Mouse (Mus musculus) liver, embryonic 13.5 days (tissue): ENCODE results near the gene Mrpl1. TPM values are rescaled to one million over a fixed set of nuclear protein-coding genes. Genes with fewer than 3 reads are reported as not detected.

Experiments used
- ATAC-seq: fragments of 200-750 bp; cut with Nextera tagmentation; 2 replicates; pipeline ENCODE4 v1.8.0; 2017; ENCODE audit warnings: low read depth, mild to moderate bottlenecking, moderate number of reproducible peaks, moderate library complexity
- DNase-seq: peaks from one replicate; pipeline ENCODE4 v3.0.0; 2022
- H3K27ac ChIP-seq: fragments of 300-500 bp; sonication (generic); 2 replicates; pipeline ENCODE4 v1.5.1; 2015; ENCODE audit warnings: moderate library complexity, mild to moderate bottlenecking, inconsistent platforms
- H3K27me3 ChIP-seq: fragments of 300-500 bp; sonication (generic); 2 replicates; pipeline ENCODE4 v1.6.1; 2015; ENCODE audit warnings: mild to moderate bottlenecking, inconsistent platforms
- H3K36me3 ChIP-seq: fragments of 300-500 bp; sonication (generic); 2 replicates; pipeline ENCODE4 v1.6.1; 2015; ENCODE audit warnings: mild to moderate bottlenecking, inconsistent platforms
- H3K4me1 ChIP-seq: fragments of 300-500 bp; sonication (generic); replicated peaks from 2 replicates; pipeline ENCODE4 v1.6.1; 2015; ENCODE audit warnings: inconsistent platforms
- H3K4me2 ChIP-seq: fragments of 300-500 bp; sonication (generic); 2 replicates; pipeline ENCODE4 v1.6.1; 2015; ENCODE audit warnings: inconsistent platforms, mild to moderate bottlenecking, moderate library complexity
- H3K4me3 ChIP-seq: fragments of 300-500 bp; sonication (generic); replicated peaks from 2 replicates; pipeline ENCODE4 v1.5.1; 2015; ENCODE audit warnings: mild to moderate bottlenecking, inconsistent platforms
- H3K9ac ChIP-seq: fragments of 300-500 bp; sonication (generic); 2 replicates; pipeline ENCODE4 v1.6.1; 2015; ENCODE audit warnings: mild to moderate bottlenecking, inconsistent platforms
- H3K9me3 ChIP-seq: fragments of 300-500 bp; sonication (generic); replicated peaks from 2 replicates; pipeline ENCODE4 v1.6.1; 2016; ENCODE audit warnings: inconsistent platforms
- WGBS: fragments of 180-500 bp; shearing (Covaris S2); methylation state at CpG from one replicate; pipeline ENCODE4 v1.1.7; 2015; ENCODE audit not compliant: insufficient replicate concordance; 5-methylcytosine and 5-hydroxymethylcytosine counted together
- polyA plus RNA-seq: library from polyadenylated mRNA; unstranded; fragments of >200 nt; fragmentation: Nextera tagmentation; extraction: Ambion mirVana; gene quantifications from 2 replicates; pipeline ENCODE4 v1.2.1, GENCODE M21; 2015

Gene Mrpl1
- 21.5 and 24.2 TPM in 2 replicates for polyA plus RNA-seq

DNA sequence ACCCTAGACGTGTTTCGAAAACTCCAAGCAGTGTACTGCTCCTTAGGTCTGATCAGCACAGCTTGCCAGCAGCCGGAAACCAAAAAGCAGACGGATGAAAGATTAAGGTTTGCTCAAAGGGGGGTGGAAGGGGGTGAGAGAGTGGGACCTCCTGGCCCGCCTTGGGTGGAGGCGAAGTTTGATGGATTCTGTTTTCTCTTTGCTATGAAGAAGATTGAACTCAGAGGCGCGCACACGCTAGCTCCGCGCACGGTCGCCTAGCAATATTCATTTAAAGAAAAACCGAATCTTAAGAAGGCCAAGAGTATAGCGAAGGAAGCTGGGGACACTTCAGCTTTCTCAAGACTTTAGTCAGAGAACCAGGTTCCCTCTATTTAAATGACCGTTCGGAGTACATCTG lies at the start of gene Mrpl1:
Gene Mrpl1 (plus strand): TSS at position 35 of the 400 bp plus-strand sequence.
- Histone ChIP-seq H3K4me2 (peak within 1 kb of the TSS; percentile 63), H3K27ac (peak within 1 kb of the TSS; percentile 72), H3K27me3 (no peaks in the 10 kb centered on the region), H3K9ac (peak within 1 kb of the TSS; percentile 81), H3K4me3 (peak within 1 kb of the TSS; percentile 87), H3K4me1 (peaks cover 19% of the 10 kb centered on the region), H3K36me3 (peaks cover 6% of the 10 kb centered on the region; the same call in 1 of the 2 replicates), H3K9me3 (no peaks in the 10 kb centered on the region)
- DNase-seq (peak; percentile 27), ATAC-seq (peak; percentile 67)
- WGBS, result under 1% methylated on average over 17 of the region's 17 CpGs

DNA sequence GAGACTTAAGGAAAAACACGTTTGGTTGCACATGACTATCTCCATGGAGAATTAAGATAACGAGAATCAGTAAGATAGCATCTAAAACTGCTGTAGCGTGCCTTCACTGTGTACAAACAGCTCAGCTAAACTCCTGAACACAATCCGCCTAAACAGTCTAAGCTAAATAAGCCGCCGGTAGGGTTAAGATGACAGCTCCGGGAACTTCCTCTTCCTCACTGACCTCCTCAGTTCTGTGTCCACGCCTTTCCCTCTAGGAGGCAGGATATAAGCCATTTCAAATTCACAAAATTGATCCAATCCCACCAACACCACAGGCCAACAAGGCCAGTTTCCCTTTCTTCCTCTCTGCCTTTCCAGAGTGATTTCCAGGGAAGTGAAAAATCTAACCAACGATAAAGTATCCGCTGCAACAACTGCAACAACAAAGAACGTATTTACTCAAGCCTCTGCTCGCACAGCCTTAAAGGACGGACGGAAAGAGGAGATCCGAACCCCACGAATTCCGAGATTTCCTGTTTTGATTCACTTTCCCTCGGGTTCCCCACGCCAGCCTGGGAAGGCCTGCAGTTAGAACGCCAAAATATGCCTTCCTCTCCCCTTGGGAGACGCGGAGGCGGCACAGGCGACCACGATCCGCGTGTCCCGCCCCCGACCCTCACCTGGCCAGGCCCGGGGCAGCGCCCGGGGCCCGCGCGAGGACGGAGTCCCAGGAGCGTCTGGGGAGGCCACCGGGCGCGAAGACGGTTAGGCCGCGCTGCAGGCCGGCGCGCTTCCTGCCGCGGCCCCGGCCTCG lies 48.6 kb upstream of the Mrpl1 start:
- ATAC-seq (no peak), DNase-seq (no peak)
- H3K27me3 ChIP-seq, result no peaks in the 10 kb centered on the region
- peak overlapping the region; percentile 92 for H3K9ac ChIP-seq
- no peaks in the 10 kb centered on the region for H3K9me3 ChIP-seq
- H3K4me2 ChIP-seq, result peak overlapping the region; percentile 99
- peak overlapping the region; percentile 95 for H3K27ac ChIP-seq
- no peaks in the 10 kb centered on the region for H3K36me3 ChIP-seq
- H3K4me1 ChIP-seq, result peaks cover 24% of the 10 kb centered on the region
- peak overlapping the region; percentile 98 for H3K4me3 ChIP-seq
- WGBS, result under 1% methylated on average over 50 of the region's 50 CpGs

DNA sequence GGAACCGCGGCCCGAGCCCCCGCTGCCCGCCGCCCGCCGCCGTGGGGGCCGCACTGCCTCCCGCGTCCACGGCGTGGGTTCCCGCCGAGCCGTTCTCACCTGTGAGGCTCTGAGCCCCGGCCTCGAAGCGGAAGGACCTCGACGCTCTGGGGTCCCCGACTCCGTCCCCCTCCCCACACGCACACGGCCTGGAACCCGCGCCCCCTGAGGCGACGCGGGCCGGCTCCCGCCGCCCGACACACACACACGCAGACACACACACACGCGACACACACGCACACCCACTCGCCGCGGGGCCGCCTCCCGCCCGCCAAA lies 48.1 kb upstream of the Mrpl1 start:
- Histone ChIP-seq H3K4me1 (peaks cover 24% of the 10 kb centered on the region), H3K27me3 (no peaks in the 10 kb centered on the region), H3K36me3 (no peaks in the 10 kb centered on the region), H3K4me2 (peak overlapping the region; percentile 99), H3K9ac (peak overlapping the region; percentile 92), H3K9me3 (no peaks in the 10 kb centered on the region), H3K27ac (peak overlapping the region; percentile 95), H3K4me3 (peak overlapping the region; percentile 98)
- DNase-seq (no peak), ATAC-seq (no peak)
- WGBS, result under 1% methylated on average over 40 of the region's 45 CpGs

DNA sequence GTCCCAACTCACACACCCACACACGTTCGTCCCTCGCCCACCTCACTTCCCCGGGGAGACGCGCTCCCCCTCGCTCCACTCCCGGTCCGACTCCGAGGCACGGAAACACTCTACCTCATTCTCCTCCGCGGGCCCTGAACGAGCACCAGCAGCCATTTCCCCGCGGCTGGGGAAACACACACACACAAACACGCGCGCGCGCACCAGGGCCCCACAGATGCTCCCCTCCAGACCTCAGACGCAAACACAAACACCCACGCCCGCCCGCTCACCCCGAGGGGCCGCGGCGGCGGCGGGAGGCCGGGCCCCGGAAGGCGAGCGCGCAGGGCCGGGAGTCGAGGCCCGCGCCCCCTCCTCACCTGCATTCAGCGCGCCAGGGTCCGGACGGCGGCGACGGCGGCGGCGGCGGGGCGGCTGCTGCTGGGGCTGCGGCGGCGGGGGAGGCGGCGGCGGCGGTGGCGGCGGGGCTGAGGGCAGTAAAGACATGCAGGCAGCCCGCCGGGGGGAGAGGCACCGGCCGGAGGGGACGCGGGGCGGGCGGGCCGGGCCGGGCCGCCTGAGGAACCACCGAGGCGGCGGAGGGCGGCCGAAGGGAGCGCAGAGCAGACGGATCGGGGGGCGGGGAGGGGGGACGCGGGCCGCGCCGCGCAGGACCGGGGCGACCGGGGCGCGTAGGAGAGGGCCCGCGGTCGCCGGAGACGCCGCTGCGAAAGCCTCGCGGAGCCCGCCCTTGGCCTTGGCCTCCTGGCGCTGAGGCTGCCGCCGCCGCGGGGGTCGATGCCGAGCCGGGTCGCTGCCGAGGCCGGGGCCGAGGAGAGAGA lies 47.5 kb upstream of the Mrpl1 start:
- ATAC-seq (peak; percentile 59), DNase-seq (peak; percentile 36)
- Histone ChIP-seq H3K27me3 (no peaks in the 10 kb centered on the region), H3K9me3 (no peaks in the 10 kb centered on the region), H3K9ac (peak overlapping the region; percentile 92), H3K27ac (peak overlapping the region; percentile 95), H3K4me2 (peak overlapping the region; percentile 99), H3K36me3 (no peaks in the 10 kb centered on the region), H3K4me1 (peaks cover 24% of the 10 kb centered on the region), H3K4me3 (peak overlapping the region; percentile 98)
- under 1% methylated on average over 84 of the region's 114 CpGs for WGBS

DNA sequence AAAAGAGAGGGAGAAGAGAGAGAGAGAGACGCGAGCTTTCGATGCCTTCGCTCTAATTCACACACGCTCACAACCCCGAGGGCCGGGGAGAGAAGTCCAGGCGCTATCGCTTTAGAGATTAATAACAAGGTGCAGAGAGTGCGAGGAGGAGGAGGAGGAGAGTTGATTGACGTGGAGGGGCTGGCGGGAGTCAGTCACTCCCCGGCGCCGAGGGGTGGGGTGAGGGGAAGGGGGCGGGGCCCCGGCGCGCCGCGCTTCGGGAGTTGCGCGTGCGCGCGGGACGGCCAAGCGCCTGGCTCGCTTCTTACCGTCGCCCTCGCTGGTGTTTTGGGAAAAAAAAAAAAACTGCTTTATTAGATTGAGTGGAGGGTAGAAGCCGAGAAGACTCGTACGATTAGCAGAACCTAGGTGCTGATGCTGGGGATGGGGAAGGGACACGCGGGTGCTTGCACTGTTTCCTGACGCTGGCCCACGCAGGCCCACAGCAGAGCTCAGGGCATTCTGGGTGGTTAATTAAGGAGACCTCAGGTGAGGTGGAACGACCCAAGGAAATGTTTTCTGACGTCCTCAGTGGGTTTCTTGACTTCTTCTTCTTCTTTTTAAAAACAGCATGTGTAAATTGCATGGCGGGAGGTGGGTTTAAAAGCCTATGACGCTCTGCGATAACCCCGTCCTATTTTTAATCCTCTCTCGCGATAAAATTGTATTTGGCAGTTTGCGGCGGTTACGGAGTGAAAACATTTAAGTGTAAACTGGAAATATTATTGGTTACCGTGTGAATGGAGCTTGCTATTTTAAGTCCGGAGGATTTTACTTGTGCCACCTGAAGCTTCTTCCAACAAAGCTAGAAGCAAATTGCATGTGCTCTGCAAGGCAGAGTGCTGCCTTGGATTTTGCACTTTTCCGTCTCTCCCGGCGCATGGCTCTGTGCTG lies 46.6 kb upstream of the Mrpl1 start:
- Histone ChIP-seq H3K4me1 (peaks cover 24% of the 10 kb centered on the region), H3K27ac (peak overlapping the region; percentile 95), H3K9me3 (no peaks in the 10 kb centered on the region), H3K36me3 (no peaks in the 10 kb centered on the region), H3K9ac (peak overlapping the region; percentile 92), H3K27me3 (no peaks in the 10 kb centered on the region), H3K4me3 (peak overlapping the region; percentile 98), H3K4me2 (peak overlapping the region; percentile 99)
- ATAC-seq (peak; percentile 94), DNase-seq (peak; percentile 77)
- under 1% methylated on average over 56 of the region's 56 CpGs for WGBS

DNA sequence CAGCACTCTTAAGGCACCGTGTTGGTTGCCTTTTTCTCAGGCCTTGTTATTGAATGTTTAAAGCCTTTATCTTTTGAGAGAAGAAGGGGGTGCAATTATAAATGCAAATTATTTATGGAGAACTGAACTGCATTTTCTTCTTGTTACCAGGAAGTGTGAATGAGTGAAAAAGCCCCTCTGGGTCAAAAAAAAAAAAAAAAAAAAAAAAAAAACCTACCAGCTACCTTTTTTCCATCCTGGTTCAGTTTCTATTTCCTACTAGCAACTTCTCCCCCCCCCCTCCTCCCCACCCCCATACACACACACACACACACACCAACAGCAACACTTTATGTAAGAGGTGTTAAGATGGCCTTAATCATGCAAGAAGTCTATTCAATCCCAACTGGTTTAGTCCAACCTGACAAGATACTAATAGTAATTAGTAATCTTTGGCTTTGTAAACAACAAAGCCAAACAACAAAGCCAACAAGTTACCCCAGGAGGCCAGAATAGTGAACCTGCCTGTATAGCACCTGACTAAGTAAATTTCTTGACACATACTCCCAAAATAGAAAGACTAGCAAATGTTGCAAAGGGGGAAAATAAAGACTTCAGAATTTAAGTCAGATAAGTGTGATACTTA lies 45.8 kb upstream of the Mrpl1 start:
- 0% methylated on average over 1 of the region's 1 CpGs for WGBS

DNA sequence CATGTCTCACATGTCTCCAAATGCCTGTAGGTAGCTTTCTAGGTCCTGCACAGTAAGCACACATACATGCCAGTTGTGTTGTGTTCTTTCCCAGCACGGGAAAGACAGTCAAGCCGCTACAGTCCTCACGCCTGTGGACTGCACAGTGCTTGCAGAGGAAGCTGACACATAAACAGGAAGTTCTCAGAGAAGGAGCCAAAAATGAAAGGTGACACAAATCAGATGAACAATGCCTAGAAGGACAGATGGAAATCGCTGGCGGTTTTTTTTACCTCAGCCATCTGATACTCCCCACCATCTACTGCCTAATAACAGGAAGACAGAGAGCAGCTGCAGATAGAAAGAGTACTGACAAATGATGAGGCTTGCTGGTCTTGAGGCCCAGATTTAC lies 45.3 kb upstream of the Mrpl1 start, which contains the start of gene Cnot6l:
Gene Cnot6l (minus strand): TSS at position 151 of the 391 bp plus-strand sequence.
- Histone ChIP-seq H3K27me3 (no peaks in the 10 kb centered on the region), H3K9ac (peak within 1 kb of the TSS; percentile 82), H3K9me3 (no peaks in the 10 kb centered on the region), H3K4me2 (peak within 1 kb of the TSS; percentile 99), H3K4me1 (peaks cover 24% of the 10 kb centered on the region), H3K27ac (peak within 1 kb of the TSS; percentile 95), H3K4me3 (peak within 1 kb of the TSS; percentile 98), H3K36me3 (no peaks in the 10 kb centered on the region)
- no peak for ATAC-seq
- DNase-seq, result peak; percentile 17
- WGBS, result 10% methylated on average over 5 of the region's 5 CpGs

More for the DNA sequence above, 45.8 kb upstream of the Mrpl1 start:
- Histone ChIP-seq H3K27me3 (no peaks in the 10 kb centered on the region), H3K4me2 (peak overlapping the region; percentile 99), H3K9ac (peak overlapping the region; percentile 82), H3K4me1 (peaks cover 24% of the 10 kb centered on the region), H3K4me3 (peak overlapping the region; percentile 98), H3K27ac (peak overlapping the region; percentile 95), H3K36me3 (no peaks in the 10 kb centered on the region), H3K9me3 (no peaks in the 10 kb centered on the region)
- DNase-seq, result no peak
- no peak for ATAC-seq

DNA sequence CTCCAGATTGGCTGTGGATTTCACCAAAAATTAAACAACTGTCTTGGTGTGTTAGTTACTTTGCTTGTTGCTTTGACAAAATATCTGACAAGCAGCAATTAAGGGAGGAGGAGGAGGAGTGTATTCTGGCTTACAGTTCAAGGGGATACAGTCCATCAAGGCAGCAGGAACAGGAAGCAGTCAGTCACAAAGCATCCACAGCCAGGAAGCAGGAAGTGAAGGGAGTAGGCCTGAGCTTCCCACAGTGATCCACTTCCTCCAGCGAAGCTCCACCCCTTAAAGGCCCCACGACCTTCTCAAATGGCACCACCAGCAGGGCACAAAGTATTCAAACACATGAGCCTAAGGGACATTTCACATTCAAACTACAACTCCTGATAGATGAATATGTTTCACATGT lies 42.5 kb upstream of the Mrpl1 start:
- H3K27ac ChIP-seq, result no peak overlapping the region
- no peak overlapping the region for H3K9ac ChIP-seq
- H3K4me3 ChIP-seq, result no peak overlapping the region
- ATAC-seq (no peak), DNase-seq (no peak)
- H3K9me3 ChIP-seq, result no peaks in the 10 kb centered on the region
- no peaks in the 10 kb centered on the region for H3K36me3 ChIP-seq
- peaks cover 9% of the 10 kb centered on the region for H3K4me1 ChIP-seq
- H3K27me3 ChIP-seq, result no peaks in the 10 kb centered on the region
- WGBS, result 67% methylated on average over 2 of the region's 2 CpGs
- no peak overlapping the region for H3K4me2 ChIP-seq

DNA sequence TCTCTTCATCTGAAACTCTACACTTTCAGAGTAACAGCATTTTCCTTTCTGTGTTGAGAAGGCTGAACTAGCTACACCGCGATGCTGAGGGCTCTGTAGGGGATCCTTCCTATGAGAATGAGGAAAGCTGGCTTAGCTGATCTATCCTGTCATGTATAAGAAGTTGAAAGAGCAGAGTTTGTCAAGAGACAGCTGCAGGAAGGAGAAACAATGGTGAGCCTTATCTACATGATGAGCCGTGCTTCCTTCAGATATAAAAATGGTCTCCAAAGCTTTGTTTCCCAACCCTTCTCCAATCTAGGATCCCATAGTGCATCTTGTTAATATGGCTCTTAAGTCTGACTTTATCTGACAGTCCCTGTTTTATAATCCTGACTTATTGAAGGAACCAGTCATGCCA lies 38.9 kb upstream of the Mrpl1 start:
- no peaks in the 10 kb centered on the region for H3K4me1 ChIP-seq
- no peak for ATAC-seq
- DNase-seq, result no peak
- no peak overlapping the region for H3K27ac ChIP-seq
- no peaks in the 10 kb centered on the region for H3K27me3 ChIP-seq
- 36% methylated on average over 3 of the region's 3 CpGs for WGBS
- H3K4me3 ChIP-seq, result no peak overlapping the region
- no peak overlapping the region for H3K9ac ChIP-seq
- H3K36me3 ChIP-seq, result no peaks in the 10 kb centered on the region
- no peak overlapping the region for H3K4me2 ChIP-seq
- H3K9me3 ChIP-seq, result no peaks in the 10 kb centered on the region

DNA sequence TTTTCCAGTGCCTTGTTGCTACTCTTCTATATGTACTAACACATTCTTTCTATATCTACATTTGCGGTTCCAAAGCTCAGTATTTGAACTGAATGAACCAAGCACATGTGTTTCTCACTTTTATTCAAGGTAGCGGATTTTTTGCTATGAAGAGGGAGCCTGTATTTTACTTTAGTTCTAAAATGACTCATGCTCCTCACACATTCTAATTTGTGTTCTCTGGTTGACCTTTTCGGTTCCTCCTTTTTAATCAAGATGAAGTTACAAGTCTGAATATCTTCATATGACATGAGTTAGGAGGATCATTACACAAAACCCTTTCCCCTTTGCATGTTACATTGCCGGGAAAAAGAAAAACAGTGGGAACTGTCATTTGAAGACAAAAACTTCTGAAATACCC lies 37.5 kb upstream of the Mrpl1 start:
- no peak overlapping the region for H3K9ac ChIP-seq
- DNase-seq (no peak), ATAC-seq (no peak)
- H3K9me3 ChIP-seq, result no peaks in the 10 kb centered on the region
- no peaks in the 10 kb centered on the region for H3K4me1 ChIP-seq
- no peak overlapping the region for H3K4me2 ChIP-seq
- 74% methylated on average over 4 of the region's 4 CpGs for WGBS
- no peak overlapping the region for H3K27ac ChIP-seq
- no peaks in the 10 kb centered on the region for H3K27me3 ChIP-seq
- H3K4me3 ChIP-seq, result no peak overlapping the region
- H3K36me3 ChIP-seq, result no peaks in the 10 kb centered on the region
